Mouse (Mus musculus): Measurements from ENCODE around the gene Gm973. TPM values are rescaled to one million over a fixed set of nuclear protein-coding genes. Genes with fewer than 3 reads are reported as not detected.

Gene Gm973
- polyA plus RNA-seq, 1 experiment from 2014 or later = 0.72 TPM

DNA sequence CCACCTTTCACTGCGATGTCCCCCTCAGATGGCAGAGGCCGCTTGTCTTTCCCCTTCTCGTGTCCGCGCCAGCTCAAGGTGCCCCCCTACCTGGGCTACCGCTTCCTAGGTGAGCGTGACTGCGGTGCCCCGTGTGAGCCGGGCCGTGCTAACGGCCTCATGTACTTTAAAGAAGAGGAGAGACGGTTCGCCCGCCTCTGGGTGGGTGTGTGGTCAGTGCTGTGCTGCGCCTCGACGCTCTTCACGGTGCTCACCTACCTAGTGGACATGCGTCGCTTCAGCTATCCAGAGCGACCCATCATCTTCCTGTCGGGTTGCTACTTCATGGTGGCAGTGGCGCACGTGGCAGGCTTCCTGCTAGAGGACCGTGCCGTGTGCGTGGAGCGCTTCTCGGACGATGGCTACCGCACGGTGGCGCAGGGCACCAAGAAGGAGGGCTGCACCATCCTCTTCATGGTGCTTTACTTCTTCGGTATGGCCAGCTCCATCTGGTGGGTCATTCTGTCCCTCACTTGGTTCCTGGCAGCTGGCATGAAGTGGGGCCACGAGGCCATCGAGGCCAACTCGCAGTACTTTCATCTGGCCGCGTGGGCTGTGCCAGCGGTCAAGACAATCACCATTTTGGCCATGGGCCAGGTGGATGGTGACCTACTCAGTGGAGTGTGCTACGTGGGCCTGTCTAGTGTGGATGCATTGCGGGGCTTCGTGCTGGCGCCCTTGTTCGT, 32.4 kb upstream of the Gm973 start:
- WGBS = 3% methylated on average over 46 of the region's 46 CpGs
- no peak overlapping the region; the same call in 1 of the 2 replicates for H3K27ac ChIP-seq (ENCODE audit: low read depth, low read length)
- H3K9me3 ChIP-seq (ENCODE audit: control insufficient read depth) = no peaks in the 10 kb centered on the region
- peak overlapping the region; percentile 60 for H3K9ac ChIP-seq (ENCODE audit: low read depth, low read length)
- no peaks in the 10 kb centered on the region for H3K27me3 ChIP-seq (replicated peaks; ENCODE audit: control insufficient read depth, insufficient read depth, low read length)
- no peaks in the 10 kb centered on the region; the same call in 1 of the 2 replicates for H3K36me3 ChIP-seq (ENCODE audit: control insufficient read depth, insufficient read depth)
- peak; percentile 95 for TF ChIP-seq CTCF (IDR thresholded peaks at IDR 0.05; ENCODE audit: low read depth)
- no peak for ATAC-seq
- peaks cover 11% of the 10 kb centered on the region for H3K4me1 ChIP-seq (replicated peaks; ENCODE audit: control insufficient read depth, insufficient read depth, low read length)
- peak overlapping the region; percentile 61 for H3K4me3 ChIP-seq (ENCODE audit: low read depth, low read length)
- peak overlapping the region; percentile 97 for H3K4me2 ChIP-seq (replicated peaks; ENCODE audit: low read depth)

DNA sequence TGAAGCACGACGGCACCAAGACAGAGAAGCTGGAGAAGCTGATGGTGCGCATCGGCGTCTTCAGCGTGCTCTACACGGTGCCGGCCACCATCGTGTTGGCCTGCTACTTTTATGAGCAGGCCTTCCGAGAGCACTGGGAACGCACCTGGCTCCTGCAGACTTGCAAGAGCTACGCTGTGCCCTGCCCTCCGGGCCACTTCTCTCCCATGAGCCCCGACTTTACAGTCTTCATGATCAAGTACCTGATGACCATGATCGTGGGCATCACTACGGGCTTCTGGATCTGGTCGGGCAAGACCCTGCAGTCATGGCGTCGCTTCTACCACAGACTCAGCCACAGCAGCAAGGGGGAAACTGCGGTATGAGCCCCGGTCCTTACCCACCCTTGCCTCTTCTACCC, 31.8 kb upstream of the Gm973 start:
- TF ChIP-seq CTCF (IDR thresholded peaks at IDR 0.05; ENCODE audit: low read depth) = no peak
- no peaks in the 10 kb centered on the region; the same call in 1 of the 2 replicates for H3K36me3 ChIP-seq (ENCODE audit: control insufficient read depth, insufficient read depth)
- ATAC-seq = no peak
- peaks cover 11% of the 10 kb centered on the region for H3K4me1 ChIP-seq (replicated peaks; ENCODE audit: control insufficient read depth, insufficient read depth, low read length)
- H3K4me2 ChIP-seq (replicated peaks; ENCODE audit: low read depth) = peak overlapping the region; percentile 97
- H3K4me3 ChIP-seq (ENCODE audit: low read depth, low read length) = peak overlapping the region; percentile 61
- WGBS = 23% methylated on average over 21 of the region's 21 CpGs
- H3K9ac ChIP-seq (ENCODE audit: low read depth, low read length) = no peak overlapping the region; the same call in 1 of the 2 replicates
- H3K27me3 ChIP-seq (replicated peaks; ENCODE audit: control insufficient read depth, insufficient read depth, low read length) = no peaks in the 10 kb centered on the region
- no peak overlapping the region for H3K27ac ChIP-seq (ENCODE audit: low read depth, low read length)
- H3K9me3 ChIP-seq (ENCODE audit: control insufficient read depth) = no peaks in the 10 kb centered on the region

- WGBS = 34% methylated on average over 16 of the region's 16 CpGs
- Histone ChIP-seq H3K9me3 (ENCODE audit: control insufficient read depth) (no peaks in the 10 kb centered on the region), H3K4me3 (ENCODE audit: low read depth, low read length) (peak overlapping the region; percentile 61), H3K27ac (ENCODE audit: low read depth, low read length) (no peak overlapping the region), H3K4me1 (replicated peaks; ENCODE audit: control insufficient read depth, insufficient read depth, low read length) (peaks cover 11% of the 10 kb centered on the region), H3K27me3 (replicated peaks; ENCODE audit: control insufficient read depth, insufficient read depth, low read length) (no peaks in the 10 kb centered on the region), H3K4me2 (replicated peaks; ENCODE audit: low read depth) (peak overlapping the region; percentile 97), H3K36me3 (ENCODE audit: control insufficient read depth, insufficient read depth) (no peaks in the 10 kb centered on the region; the same call in 1 of the 2 replicates), H3K9ac (ENCODE audit: low read depth, low read length) (peak overlapping the region; percentile 7; the same call in 1 of the 2 replicates)
- ATAC-seq = no peak
- no peak for TF ChIP-seq CTCF (IDR thresholded peaks at IDR 0.05; ENCODE audit: low read depth)
These were observed 31.0 kb upstream of the Gm973 start for GRCm38 (mm10) chr1:59484791-59485785.

- Histone ChIP-seq H3K4me1 (replicated peaks; ENCODE audit: control insufficient read depth, insufficient read depth, low read length) (peaks cover 11% of the 10 kb centered on the region), H3K9ac (ENCODE audit: low read depth, low read length) (0 out of 2 replicates have a peak overlapping the region, but pooled peaks have one; percentile 7)
- no peak for TF ChIP-seq CTCF (IDR thresholded peaks at IDR 0.05; ENCODE audit: low read depth)
These were observed 30.3 kb upstream of the Gm973 start for GRCm38 (mm10) chr1:59485803-59486202.

DNA sequence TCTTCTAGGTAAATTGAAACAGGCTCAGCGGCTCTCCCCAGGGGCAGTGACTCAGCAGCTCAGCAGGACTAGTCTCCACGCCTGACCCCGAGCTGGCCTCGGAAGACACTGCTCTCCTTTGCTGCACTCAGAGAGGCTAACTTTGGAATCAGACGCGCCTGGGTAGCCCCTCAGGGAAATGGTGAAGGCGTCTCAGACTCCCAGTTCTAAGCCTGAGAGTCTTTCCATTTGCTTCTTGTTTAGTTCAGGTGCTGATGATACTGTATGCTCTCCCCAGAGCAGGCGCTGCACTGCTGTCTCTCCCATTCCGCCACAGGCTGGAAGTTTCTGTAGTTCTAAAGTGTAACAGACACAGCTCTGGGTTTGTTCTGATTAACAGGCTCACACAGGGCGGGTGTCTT, 28.4 kb upstream of the Gm973 start:
- no peaks in the 10 kb centered on the region; the same call in 1 of the 2 replicates for H3K36me3 ChIP-seq (ENCODE audit: control insufficient read depth, insufficient read depth)
- 8% methylated on average over 10 of the region's 10 CpGs for WGBS
- H3K9me3 ChIP-seq (ENCODE audit: control insufficient read depth) = no peaks in the 10 kb centered on the region
- H3K4me2 ChIP-seq (replicated peaks; ENCODE audit: low read depth) = peak overlapping the region; percentile 52
- ATAC-seq = no peak
- H3K27ac ChIP-seq (ENCODE audit: low read depth, low read length) = no peak overlapping the region; the same call in 1 of the 2 replicates
- peaks cover 11% of the 10 kb centered on the region for H3K4me1 ChIP-seq (replicated peaks; ENCODE audit: control insufficient read depth, insufficient read depth, low read length)
- no peak for TF ChIP-seq CTCF (IDR thresholded peaks at IDR 0.05; ENCODE audit: low read depth)
- H3K9ac ChIP-seq (ENCODE audit: low read depth, low read length) = no peak overlapping the region
- peak overlapping the region; percentile 3; the same call in 1 of the 2 replicates for H3K4me3 ChIP-seq (ENCODE audit: low read depth, low read length)
- no peaks in the 10 kb centered on the region for H3K27me3 ChIP-seq (replicated peaks; ENCODE audit: control insufficient read depth, insufficient read depth, low read length)

More at GRCm38 (mm10) chr1:59485803-59486202, 30.3 kb upstream of the Gm973 start:
- ATAC-seq = no peak
- Histone ChIP-seq H3K27ac (ENCODE audit: low read depth, low read length) (no peak overlapping the region), H3K27me3 (replicated peaks; ENCODE audit: control insufficient read depth, insufficient read depth, low read length) (no peaks in the 10 kb centered on the region), H3K4me3 (ENCODE audit: low read depth, low read length) (peak overlapping the region; percentile 61; the same call in 1 of the 2 replicates), H3K9me3 (ENCODE audit: control insufficient read depth) (no peaks in the 10 kb centered on the region), H3K4me2 (replicated peaks; ENCODE audit: low read depth) (peak overlapping the region; percentile 97), H3K36me3 (ENCODE audit: control insufficient read depth, insufficient read depth) (no peaks in the 10 kb centered on the region; the same call in 1 of the 2 replicates)
- 64% methylated on average over 4 of the region's 4 CpGs for WGBS

DNA sequence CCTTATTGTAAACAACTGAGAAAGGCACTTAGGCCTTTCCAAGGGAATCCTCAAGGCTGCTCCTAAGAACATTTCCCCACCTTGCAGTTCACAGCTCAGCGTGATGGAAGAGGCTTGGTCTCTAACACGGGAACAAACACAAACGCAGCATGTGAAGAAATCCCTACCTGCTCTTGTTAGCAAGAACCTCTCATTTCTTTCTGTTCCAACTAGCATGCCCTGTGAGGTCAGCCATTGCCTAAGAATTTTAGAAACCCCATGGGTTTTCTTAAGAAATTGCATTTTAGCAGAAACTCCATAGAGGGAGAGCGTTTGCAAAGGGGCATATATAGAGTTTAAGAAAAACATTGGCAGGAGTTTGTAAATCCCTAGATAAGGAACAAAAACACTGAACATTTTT, 27.6 kb upstream of the Gm973 start:
- no peaks in the 10 kb centered on the region for H3K9me3 ChIP-seq (ENCODE audit: control insufficient read depth)
- no peaks in the 10 kb centered on the region; the same call in 1 of the 2 replicates for H3K36me3 ChIP-seq (ENCODE audit: control insufficient read depth, insufficient read depth)
- no peak overlapping the region for H3K9ac ChIP-seq (ENCODE audit: low read depth, low read length)
- no peak for ATAC-seq
- no peaks in the 10 kb centered on the region for H3K27me3 ChIP-seq (replicated peaks; ENCODE audit: control insufficient read depth, insufficient read depth, low read length)
- H3K4me2 ChIP-seq (replicated peaks; ENCODE audit: low read depth) = no peak overlapping the region
- peaks cover 9% of the 10 kb centered on the region for H3K4me1 ChIP-seq (replicated peaks; ENCODE audit: control insufficient read depth, insufficient read depth, low read length)
- TF ChIP-seq CTCF (IDR thresholded peaks at IDR 0.05; ENCODE audit: low read depth) = no peak
- no peak overlapping the region for H3K4me3 ChIP-seq (ENCODE audit: low read depth, low read length)
- WGBS = 45% methylated on average over 4 of the region's 4 CpGs
- no peak overlapping the region for H3K27ac ChIP-seq (ENCODE audit: low read depth, low read length)

All from intestine, postnatal 0 days (tissue).